Mouse (Mus musculus): Measurements from ENCODE around the gene Art3. TPM values are rescaled to one million over a fixed set of nuclear protein-coding genes. Genes with fewer than 3 reads are reported as not detected.

Art3 gene
- polyA plus RNA-seq, 1 experiment = 0.39 TPM

DNA sequence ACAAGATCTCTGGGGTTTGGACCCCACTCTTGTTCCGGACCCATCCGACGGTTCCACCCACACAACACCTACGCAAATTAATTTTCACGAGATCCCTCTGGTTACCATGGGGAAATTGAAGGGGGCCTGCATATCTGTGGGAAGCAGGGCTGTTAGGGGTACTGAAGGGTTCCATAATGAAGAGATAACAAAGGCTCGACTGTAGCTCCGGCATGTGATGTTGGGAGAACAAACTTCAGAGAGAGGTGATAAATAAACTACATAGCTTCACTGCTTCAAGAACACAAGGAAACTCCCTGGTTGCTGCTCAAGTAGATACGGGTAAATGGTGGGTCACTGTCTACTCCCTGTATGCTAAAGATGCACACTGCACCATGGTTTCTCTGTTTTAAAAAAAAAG lies 106.9 kb downstream of the Art3 start:
- no peak overlapping the region for H3ac ChIP-seq (ENCODE audit: control insufficient read depth, insufficient read length, low read depth)
- H3K4me3 ChIP-seq (ENCODE audit: insufficient read depth, poor library complexity, severe bottlenecking) = no peak overlapping the region
- H3K79me2 ChIP-seq (ENCODE audit: control insufficient read depth, insufficient read depth) = peaks cover 14% of the 10 kb centered on the region
- no peaks in the 10 kb centered on the region for H3K27me3 ChIP-seq (ENCODE audit: control insufficient read depth, insufficient read depth, insufficient read length)
- H3K79me3 ChIP-seq (ENCODE audit: low read depth) = peaks cover 10% of the 10 kb centered on the region
- TF ChIP-seq CTCF (IDR thresholded peaks at IDR 0.05; ENCODE audit: control insufficient read depth, insufficient read depth, insufficient read length) = no peak
- H3K36me3 ChIP-seq (ENCODE audit: control insufficient read depth, insufficient read depth) = no peaks in the 10 kb centered on the region

DNA sequence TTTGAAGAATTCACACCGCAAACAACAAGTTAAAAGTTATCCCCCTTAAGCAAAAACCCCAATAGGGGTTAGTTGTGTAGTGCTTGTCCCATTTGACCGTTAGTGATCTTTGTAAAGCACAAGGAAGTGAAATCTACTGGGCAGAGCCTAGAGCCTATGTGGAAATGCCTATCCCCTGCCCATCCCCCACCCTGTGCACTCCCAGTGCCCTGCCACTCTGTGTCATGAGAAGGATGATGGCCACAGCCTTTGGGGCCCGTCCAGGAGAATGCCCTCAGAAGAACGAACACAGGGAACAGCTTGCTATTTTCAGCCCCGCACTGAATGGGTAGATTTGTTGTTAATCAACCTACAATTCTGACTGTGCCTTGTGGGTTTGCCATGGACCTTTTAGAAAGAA lies 109.9 kb downstream of the Art3 start:
- no peak overlapping the region for H3ac ChIP-seq (ENCODE audit: control insufficient read depth, insufficient read length, low read depth)
- TF ChIP-seq MAX (IDR thresholded peaks at IDR 0.05) (no peak), MYOD1 (IDR thresholded peaks at IDR 0.05; ENCODE audit: control insufficient read depth, insufficient read length, low read depth) (no peak), FOSL1 (IDR thresholded peaks at IDR 0.05; ENCODE audit: insufficient read depth, low read length, poor library complexity, severe bottlenecking) (no peak), USF1 (IDR thresholded peaks at IDR 0.05; ENCODE audit: low read depth) (no peak), MYOG (IDR thresholded peaks at IDR 0.05; ENCODE audit: control insufficient read depth, extremely low read depth, insufficient read length) (no peak), CEBPB (IDR thresholded peaks at IDR 0.05; ENCODE audit: low read depth) (no peak), CTCF (IDR thresholded peaks at IDR 0.05; ENCODE audit: control insufficient read depth, insufficient read depth, insufficient read length) (no peak)
- H3K79me3 ChIP-seq (ENCODE audit: low read depth) = no peaks in the 10 kb centered on the region
- no peaks in the 10 kb centered on the region for H3K27me3 ChIP-seq (ENCODE audit: control insufficient read depth, insufficient read depth, insufficient read length)
- H3K36me3 ChIP-seq (ENCODE audit: control insufficient read depth, insufficient read depth) = peaks cover 4% of the 10 kb centered on the region
- H3K79me2 ChIP-seq (ENCODE audit: control insufficient read depth, insufficient read depth) = no peaks in the 10 kb centered on the region
- H3K4me3 ChIP-seq (ENCODE audit: insufficient read depth, poor library complexity, severe bottlenecking) = no peak overlapping the region

DNA sequence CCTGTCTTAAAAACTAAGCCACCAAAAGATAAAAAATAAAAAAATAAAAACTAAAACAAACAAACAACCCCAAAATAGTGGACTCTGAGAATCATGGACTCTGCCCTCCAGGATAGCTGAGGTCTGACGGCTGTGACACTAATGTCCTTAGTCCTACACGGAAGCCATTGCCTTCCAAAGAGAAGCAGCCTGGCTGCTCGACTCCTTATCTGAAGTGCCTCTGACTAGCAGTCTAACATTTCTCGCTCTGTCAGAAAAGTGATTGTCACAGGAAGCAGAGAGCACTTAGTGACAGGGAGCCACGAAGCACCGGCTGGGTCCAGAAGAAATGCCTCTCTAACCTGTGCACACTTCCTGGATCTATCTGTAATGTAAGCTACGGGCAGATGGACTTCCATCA lies 111.3 kb downstream of the Art3 start:
- no peaks in the 10 kb centered on the region for H3K27me3 ChIP-seq (ENCODE audit: control insufficient read depth, insufficient read depth, insufficient read length)
- no peaks in the 10 kb centered on the region for H3K79me2 ChIP-seq (ENCODE audit: control insufficient read depth, insufficient read depth)
- H3K79me3 ChIP-seq (ENCODE audit: low read depth) = no peaks in the 10 kb centered on the region
- TF ChIP-seq CTCF (IDR thresholded peaks at IDR 0.05; ENCODE audit: control insufficient read depth, insufficient read depth, insufficient read length) = no peak
- TF ChIP-seq MAX (IDR thresholded peaks at IDR 0.05) = no peak
- TF ChIP-seq MYOD1 (IDR thresholded peaks at IDR 0.05; ENCODE audit: control insufficient read depth, insufficient read length, low read depth) = no peak
- TF ChIP-seq USF1 (IDR thresholded peaks at IDR 0.05; ENCODE audit: low read depth) = no peak
- no peak for TF ChIP-seq MYOG (IDR thresholded peaks at IDR 0.05; ENCODE audit: control insufficient read depth, extremely low read depth, insufficient read length)
- TF ChIP-seq FOSL1 (IDR thresholded peaks at IDR 0.05; ENCODE audit: insufficient read depth, low read length, poor library complexity, severe bottlenecking) = no peak
- TF ChIP-seq CEBPB (IDR thresholded peaks at IDR 0.05; ENCODE audit: low read depth) = no peak
- H3ac ChIP-seq (ENCODE audit: control insufficient read depth, insufficient read length, low read depth) = no peak overlapping the region
- H3K4me3 ChIP-seq (ENCODE audit: insufficient read depth, poor library complexity, severe bottlenecking) = no peak overlapping the region
- H3K36me3 ChIP-seq (ENCODE audit: control insufficient read depth, insufficient read depth) = peaks cover 14% of the 10 kb centered on the region

DNA sequence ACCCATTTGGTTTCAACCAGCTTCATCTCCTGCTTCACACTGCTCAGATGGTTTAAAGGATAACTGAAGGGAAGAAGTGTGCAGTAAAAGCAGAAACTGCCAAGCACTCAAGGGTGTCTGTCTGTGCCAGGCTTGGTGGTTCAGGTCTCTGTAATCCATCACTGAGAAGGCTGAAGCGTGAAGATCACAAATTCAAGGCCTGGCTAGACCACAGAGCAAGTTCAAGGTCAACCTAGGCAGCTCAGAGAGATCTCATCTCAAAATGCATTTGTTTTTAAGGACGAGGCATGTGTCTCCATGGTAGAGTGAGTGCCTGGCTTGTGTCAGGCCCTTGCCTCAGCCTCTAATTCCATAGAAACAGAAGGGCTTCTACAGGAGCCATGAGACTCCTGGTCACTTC lies 113.4 kb downstream of the Art3 start:
- TF ChIP-seq CTCF (IDR thresholded peaks at IDR 0.05; ENCODE audit: control insufficient read depth, insufficient read depth, insufficient read length) (no peak), FOSL1 (IDR thresholded peaks at IDR 0.05; ENCODE audit: insufficient read depth, low read length, poor library complexity, severe bottlenecking) (no peak), CEBPB (IDR thresholded peaks at IDR 0.05; ENCODE audit: low read depth) (no peak), MYOG (IDR thresholded peaks at IDR 0.05; ENCODE audit: control insufficient read depth, extremely low read depth, insufficient read length) (no peak), USF1 (IDR thresholded peaks at IDR 0.05; ENCODE audit: low read depth) (no peak), MYOD1 (IDR thresholded peaks at IDR 0.05; ENCODE audit: control insufficient read depth, insufficient read length, low read depth) (no peak), MAX (IDR thresholded peaks at IDR 0.05) (no peak)
- no peak overlapping the region for H3ac ChIP-seq (ENCODE audit: control insufficient read depth, insufficient read length, low read depth)
- peaks cover 16% of the 10 kb centered on the region for H3K36me3 ChIP-seq (ENCODE audit: control insufficient read depth, insufficient read depth)
- no peaks in the 10 kb centered on the region for H3K79me3 ChIP-seq (ENCODE audit: low read depth)
- H3K27me3 ChIP-seq (ENCODE audit: control insufficient read depth, insufficient read depth, insufficient read length) = no peaks in the 10 kb centered on the region
- no peak overlapping the region for H3K4me3 ChIP-seq (ENCODE audit: insufficient read depth, poor library complexity, severe bottlenecking)
- no peaks in the 10 kb centered on the region for H3K79me2 ChIP-seq (ENCODE audit: control insufficient read depth, insufficient read depth)

DNA sequence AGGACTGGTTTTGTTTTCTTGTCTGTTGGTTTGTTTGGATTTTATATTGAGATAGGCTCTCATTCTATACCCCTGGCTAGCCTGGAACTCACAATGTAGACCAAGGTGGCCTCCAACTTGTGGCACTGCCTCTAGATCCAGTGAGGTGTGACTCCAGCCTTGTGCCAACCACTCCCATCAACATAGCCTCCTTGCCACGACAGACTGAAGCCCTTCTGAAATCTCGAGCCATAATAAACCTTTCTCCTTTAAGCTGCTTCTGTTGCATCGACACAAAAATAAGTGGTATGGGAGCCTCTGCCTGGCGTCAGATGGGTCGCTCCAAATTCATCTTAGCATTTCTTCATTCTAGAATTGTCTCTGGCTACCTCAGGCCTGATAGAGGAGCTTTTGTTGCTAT lies 115.1 kb downstream of the Art3 start:
- peaks cover 20% of the 10 kb centered on the region for H3K36me3 ChIP-seq (ENCODE audit: control insufficient read depth, insufficient read depth)
- no peaks in the 10 kb centered on the region for H3K27me3 ChIP-seq (ENCODE audit: control insufficient read depth, insufficient read depth, insufficient read length)
- TF ChIP-seq MYOG (IDR thresholded peaks at IDR 0.05; ENCODE audit: control insufficient read depth, extremely low read depth, insufficient read length) (no peak), CTCF (IDR thresholded peaks at IDR 0.05; ENCODE audit: control insufficient read depth, insufficient read depth, insufficient read length) (no peak), MYOD1 (IDR thresholded peaks at IDR 0.05; ENCODE audit: control insufficient read depth, insufficient read length, low read depth) (no peak), MAX (IDR thresholded peaks at IDR 0.05) (no peak), CEBPB (IDR thresholded peaks at IDR 0.05; ENCODE audit: low read depth) (no peak), FOSL1 (IDR thresholded peaks at IDR 0.05; ENCODE audit: insufficient read depth, low read length, poor library complexity, severe bottlenecking) (no peak)
- H3K79me2 ChIP-seq (ENCODE audit: control insufficient read depth, insufficient read depth) = no peaks in the 10 kb centered on the region
- H3ac ChIP-seq (ENCODE audit: control insufficient read depth, insufficient read length, low read depth) = no peak overlapping the region
- H3K79me3 ChIP-seq (ENCODE audit: low read depth) = no peaks in the 10 kb centered on the region
- H3K4me3 ChIP-seq (ENCODE audit: insufficient read depth, poor library complexity, severe bottlenecking) = no peak overlapping the region

DNA sequence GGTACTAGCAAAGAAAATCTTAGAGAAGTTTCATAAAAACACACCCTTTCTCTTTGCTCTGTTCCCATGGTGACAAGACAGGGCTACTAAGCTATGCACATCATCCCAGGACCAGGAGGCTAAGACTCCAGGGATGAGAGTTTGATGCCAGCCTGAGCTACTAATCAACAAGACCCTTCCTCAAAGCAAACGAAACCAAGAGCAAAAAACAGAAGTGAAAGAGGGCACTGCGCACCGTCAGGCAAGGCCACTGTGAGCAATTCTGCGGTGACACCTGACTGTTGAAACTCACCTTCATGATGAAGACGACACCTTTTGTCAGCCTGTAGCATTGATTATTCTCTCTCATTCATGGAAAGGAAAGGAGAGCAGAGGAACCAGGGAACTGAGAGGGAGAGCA lies 121.2 kb downstream of the Art3 start:
- H3ac ChIP-seq (ENCODE audit: control insufficient read depth, insufficient read length, low read depth) = no peak overlapping the region
- H3K4me3 ChIP-seq (ENCODE audit: insufficient read depth, poor library complexity, severe bottlenecking) = no peak overlapping the region
- peaks cover 27% of the 10 kb centered on the region for H3K36me3 ChIP-seq (ENCODE audit: control insufficient read depth, insufficient read depth)
- H3K79me2 ChIP-seq (ENCODE audit: control insufficient read depth, insufficient read depth) = no peaks in the 10 kb centered on the region
- no peak for TF ChIP-seq CEBPB (IDR thresholded peaks at IDR 0.05; ENCODE audit: low read depth)
- no peak for TF ChIP-seq MYOD1 (IDR thresholded peaks at IDR 0.05; ENCODE audit: control insufficient read depth, insufficient read length, low read depth)
- no peak for TF ChIP-seq FOSL1 (IDR thresholded peaks at IDR 0.05; ENCODE audit: insufficient read depth, low read length, poor library complexity, severe bottlenecking)
- TF ChIP-seq MYOG (IDR thresholded peaks at IDR 0.05; ENCODE audit: control insufficient read depth, extremely low read depth, insufficient read length) = no peak
- no peak for TF ChIP-seq USF1 (IDR thresholded peaks at IDR 0.05; ENCODE audit: low read depth)
- TF ChIP-seq CTCF (IDR thresholded peaks at IDR 0.05; ENCODE audit: control insufficient read depth, insufficient read depth, insufficient read length) = no peak
- no peak for TF ChIP-seq MAX (IDR thresholded peaks at IDR 0.05)
- no peaks in the 10 kb centered on the region for H3K79me3 ChIP-seq (ENCODE audit: low read depth)
- H3K27me3 ChIP-seq (ENCODE audit: control insufficient read depth, insufficient read depth, insufficient read length) = no peaks in the 10 kb centered on the region

Measured in C2C12 (cell line).